Comparison of ENCODE assay signal across 11 mouse cellular contexts in the genomic region with DNA sequence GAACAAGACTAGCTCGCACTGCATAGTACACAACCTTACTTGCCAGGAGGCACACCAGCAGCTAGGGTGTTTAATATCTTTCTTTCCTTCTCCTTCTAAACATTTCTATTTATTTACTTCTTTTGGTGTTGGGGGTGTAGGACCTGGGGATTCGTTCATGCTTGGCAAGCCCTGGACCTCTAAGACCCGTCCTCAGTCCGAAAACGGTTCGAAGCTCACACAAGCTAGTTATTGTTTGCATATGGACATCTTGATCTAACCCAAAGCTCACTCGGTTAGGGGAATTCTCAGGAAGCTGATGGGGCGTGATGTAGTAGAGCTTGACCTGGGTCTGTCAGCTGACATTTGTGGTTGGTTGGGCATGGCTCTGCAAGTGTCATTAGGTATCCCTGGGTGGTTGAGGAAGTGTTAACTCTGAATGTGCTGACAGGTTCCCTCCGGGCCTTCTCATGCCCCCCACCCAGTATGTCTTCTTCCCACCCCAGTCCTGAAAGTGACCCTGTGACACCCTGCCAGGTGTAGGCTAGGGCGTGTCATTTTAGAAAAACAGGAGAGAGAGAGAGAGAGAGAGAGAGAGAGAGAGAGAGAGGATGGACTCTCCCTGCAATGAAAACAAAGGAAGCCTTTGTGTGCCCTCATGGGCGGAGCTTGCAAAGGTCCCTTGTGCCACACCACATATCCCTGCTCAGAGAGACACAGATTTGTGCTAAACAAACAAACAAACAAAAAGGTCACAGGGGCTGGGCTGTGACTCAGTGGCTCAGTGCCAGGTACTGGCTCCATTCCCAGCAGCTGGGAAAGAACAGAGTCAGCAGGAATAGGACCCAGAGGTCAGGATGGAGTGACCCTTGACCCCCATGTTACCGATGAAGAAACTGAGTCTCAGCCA. TPM values are rescaled to one million over a fixed set of nuclear protein-coding genes. Genes with fewer than 3 reads are reported as not detected.
DNase-seq lines count a peak whose midpoint lies in the region; ATAC-seq and TF ChIP-seq lines count a peak whose summit lies in the region.
"Had no signal": no experiment of that assay in that cellular context is flagged by ENCODE, and none has a peak within 500 bp of the region (broad histone marks: within the 10 kb centered on the region; RNA-seq: fewer than 3 reads in every experiment).

No protein-coding gene starts in this region.

- H3K4me2 ChIP-seq in intestine, postnatal 0 days (replicated peaks; ENCODE audit: low read depth), result no peak overlapping the region

- H3K4me3 ChIP-seq in bone marrow, adult 2 months (replicated peaks; ENCODE audit: control insufficient read depth, low read depth, low read length), result no peak overlapping the region
- H3K4me3 ChIP-seq in intestine, postnatal 0 days (ENCODE audit: low read depth, low read length), result no peak overlapping the region

- intact Hi-C loops in left cerebral cortex, postnatal 25 days (cut with DNase I), result no loop called here

- no peak for TF ChIP-seq POLR2A in bone marrow, adult 2 months (IDR thresholded peaks at IDR 0.05; ENCODE audit: borderline replicate concordance, control insufficient read depth, low read depth, low read length)

- peak overlapping the region; percentile 86 for H3K27ac ChIP-seq in bone marrow, adult 2 months (ENCODE audit: control insufficient read depth, insufficient read depth, low read depth, low read length, poor library complexity)
- H3K27ac ChIP-seq in intestine, postnatal 0 days (ENCODE audit: low read depth, low read length), result peak overlapping the region; percentile 50; the same call in 1 of the 2 replicates

- peak; percentile 72 for ATAC-seq in intestine, postnatal 0 days

- no peak overlapping the region for H3K9ac ChIP-seq in intestine, postnatal 0 days (ENCODE audit: low read depth, low read length)

- TF ChIP-seq CTCF in bone marrow, adult 2 months (IDR thresholded peaks at IDR 0.05; ENCODE audit: control insufficient read depth, insufficient read depth, low read length), result no peak
- no peak for TF ChIP-seq CTCF in intestine, postnatal 0 days (IDR thresholded peaks at IDR 0.05; ENCODE audit: low read depth)

- peak; percentile 21 for DNase-seq in embryo, embryonic 10 days (ENCODE audit: low spot score)
- no peak for DNase-seq in embryo, embryonic 11 days
- peak; percentile 62 for DNase-seq in 416B (ENCODE audit: low read depth)
- DNase-seq in lung, postnatal 25 days (ENCODE audit: low spot score), result peak; percentile 64
- DNase-seq in yolk sac, embryonic 10.5 days (ENCODE audit: low spot score), result peak; percentile 78
- no peak for DNase-seq in left cerebral cortex, postnatal 25 days (ENCODE audit: low spot score in 2 of 2)

- 36% methylated on average over 12 of the region's 12 CpGs for WGBS in bone marrow, adult 2 months
- WGBS in intestine, postnatal 0 days, result 41% methylated on average over 12 of the region's 12 CpGs

- peaks cover 7% of the 10 kb centered on the region for H3K36me3 ChIP-seq in intestine, postnatal 0 days (ENCODE audit: control insufficient read depth, insufficient read depth)

- peaks cover 33% of the 10 kb centered on the region for H3K4me1 ChIP-seq in bone marrow, adult 2 months (ENCODE audit: control insufficient read depth, insufficient read depth, low read length)
- peaks cover 19% of the 10 kb centered on the region; the same call in 1 of the 2 replicates for H3K4me1 ChIP-seq in intestine, postnatal 0 days (replicated peaks; ENCODE audit: control insufficient read depth, insufficient read depth, low read length)

- H3K27me3 ChIP-seq in intestine, postnatal 0 days (replicated peaks; ENCODE audit: control insufficient read depth, insufficient read depth, low read length), result no peaks in the 10 kb centered on the region

- no peaks in the 10 kb centered on the region for H3K9me3 ChIP-seq in intestine, postnatal 0 days (ENCODE audit: control insufficient read depth)

RNA-seq across cellular contexts. Expression of a gene that starts 23.3 kb away (rescaled TPM):
- polyA plus RNA-seq in bone marrow, adult 2 months (2011; ENCODE audit: insufficient read depth, insufficient read length, low replicate concordance, missing spikeins), result 10.0 and 11.9 TPM in 2 replicates
- 21.2 and 26.1 TPM in 2 replicates for polyA plus RNA-seq in intestine, postnatal 0 days (2015; fragmentation: Nextera tagmentation; extraction: Ambion mirVana)
- total RNA-seq in left cerebral cortex, postnatal 25 days (2021), result 10 to 100 TPM; 18.5 to 21.1 TPM

RNA-seq across cellular contexts. Expression of a gene that starts 35.3 kb away (rescaled TPM):
- 61.3 and 112 TPM in 2 replicates for polyA plus RNA-seq in bone marrow, adult 2 months (2011; ENCODE audit: insufficient read depth, insufficient read length, low replicate concordance, missing spikeins)
- polyA plus RNA-seq in intestine, postnatal 0 days (2015; fragmentation: Nextera tagmentation; extraction: Ambion mirVana), result 1.1 and 1.5 TPM in 2 replicates
- 10 to 100 TPM; 67.1 to 71.7 TPM for total RNA-seq in left cerebral cortex, postnatal 25 days (2021)

RNA-seq across cellular contexts. Expression of a gene that starts 37.8 kb away (rescaled TPM):
- 38.5 and 66.7 TPM in 2 replicates for polyA plus RNA-seq in bone marrow, adult 2 months (2011; ENCODE audit: insufficient read depth, insufficient read length, low replicate concordance, missing spikeins)
- polyA plus RNA-seq in intestine, postnatal 0 days (2015; fragmentation: Nextera tagmentation; extraction: Ambion mirVana), result 18.4 and 20.6 TPM in 2 replicates
- total RNA-seq in left cerebral cortex, postnatal 25 days (2021), result 10 to 100 TPM; 50.4 to 51.4 TPM

RNA-seq across cellular contexts. Expression of a gene that starts 57.0 kb away (rescaled TPM):
- 65.5 and 112 TPM in 2 replicates for polyA plus RNA-seq in bone marrow, adult 2 months (2011; ENCODE audit: insufficient read depth, insufficient read length, low replicate concordance, missing spikeins)
- 185 and 187 TPM in 2 replicates for polyA plus RNA-seq in intestine, postnatal 0 days (2015; fragmentation: Nextera tagmentation; extraction: Ambion mirVana)
- 100 to 1,000 TPM; 249 to 254 TPM for total RNA-seq in left cerebral cortex, postnatal 25 days (2021)

RNA-seq across cellular contexts. Expression of a gene that starts 58.1 kb away (rescaled TPM):
- polyA plus RNA-seq in bone marrow, adult 2 months (2011; ENCODE audit: insufficient read depth, insufficient read length, low replicate concordance, missing spikeins), result not detected in 2 replicates
- 139 and 148 TPM in 2 replicates for polyA plus RNA-seq in intestine, postnatal 0 days (2015; fragmentation: Nextera tagmentation; extraction: Ambion mirVana)
- total RNA-seq in left cerebral cortex, postnatal 25 days (2021), result not detected
- total RNA-seq: G1E had no signal
- polyA plus RNA-seq: G1E; gonadal fat pad, adult 2 months; neural tube, embryonic 11.5 days had no signal

Comparison
In these comparisons a context has a peak if more than half of its experiments do, and no peak if none do; other contexts are left out.
1. DNase-seq: peak in embryo, embryonic 10 days (single experiment), 416B (single experiment), lung, postnatal 25 days (single experiment) and yolk sac, embryonic 10.5 days (single experiment); none in embryo, embryonic 11 days (single experiment) and left cerebral cortex, postnatal 25 days (0 of 2).
2. RNA of a gene that starts 35.3 kb away (polyA plus RNA-seq): 61.3 to 112 TPM in bone marrow, adult 2 months; 1.1 to 1.5 TPM in intestine, postnatal 0 days; every median in the first group is over 10 times any median in the second.